Mouse (Mus musculus) kidney, adult 2 months (tissue): ENCODE results near the gene Sar1a.

Source experiments
- CTCF ChIP-seq: fragments of 200-500 bp; conservative IDR thresholded peaks from 2 replicates; pipeline ENCODE4 v1.5.1; 2011; ENCODE audit warnings: low read depth, mild to moderate bottlenecking, control low read depth, low read length, moderate library complexity, mixed read lengths; ENCODE audit not compliant: insufficient read depth, insufficient read length
- POLR2A ChIP-seq: fragments of 200-500 bp; IDR thresholded peaks from one replicate; pipeline ENCODE4 v1.6.1; 2011; ENCODE audit warnings: low read depth, low read length, control low read depth

GRCm38 (mm10) chr10:61715462-61715837 is 35.4 kb downstream of the Sar1a start:
- TF ChIP-seq CTCF (no peak), POLR2A (no peak)
